Mouse (Mus musculus): ENCODE results near the gene Gde1. TPM values are rescaled to one million over a fixed set of nuclear protein-coding genes. Genes with fewer than 3 reads are reported as not detected.

Gde1 gene
- polyA plus RNA-seq, 1 experiment from 2014 or later = 74.1 TPM

- no peak overlapping the region for H3K27ac ChIP-seq
- no peak overlapping the region for H3K4me2 ChIP-seq
- H3K4me3 ChIP-seq = no peak overlapping the region
- 93% methylated on average over 2 of the region's 2 CpGs for WGBS
- H3K9me3 ChIP-seq (replicated peaks) = 0 out of 2 replicates have a peak, but pooled peaks cover 4% of the 10 kb centered on the region
- H3K9ac ChIP-seq = no peak overlapping the region
- no peak for ATAC-seq (replicated peaks; ENCODE audit: insufficient number of reproducible peaks, insufficient read depth, low FRiP score, low read depth)
- H3K27me3 ChIP-seq = peaks cover 63% of the 10 kb centered on the region
- H3K36me3 ChIP-seq = no peaks in the 10 kb centered on the region
- H3K4me1 ChIP-seq (replicated peaks) = no peaks in the 10 kb centered on the region
Observed at GRCm38 (mm10) chr7:118667773-118668172, 37.8 kb downstream of the Gde1 start.

- no peaks in the 10 kb centered on the region for H3K4me1 ChIP-seq (replicated peaks)
- H3K4me3 ChIP-seq = no peak overlapping the region
- ATAC-seq (replicated peaks; ENCODE audit: insufficient number of reproducible peaks, insufficient read depth, low FRiP score, low read depth) = no peak
- H3K4me2 ChIP-seq = no peak overlapping the region
- WGBS = 39% methylated on average over 6 of the region's 6 CpGs
- no peak overlapping the region for H3K9ac ChIP-seq
- H3K27ac ChIP-seq = no peak overlapping the region
- no peaks in the 10 kb centered on the region for H3K9me3 ChIP-seq (replicated peaks)
- peaks cover 12% of the 10 kb centered on the region for H3K27me3 ChIP-seq
- H3K36me3 ChIP-seq = no peaks in the 10 kb centered on the region
Observed at GRCm38 (mm10) chr7:118656730-118657129, 48.8 kb downstream of the Gde1 start.

GRCm38 (mm10) chr7:118652572-118653295, 52.8 kb downstream of the Gde1 start:
- Histone ChIP-seq H3K4me1 (replicated peaks) (no peaks in the 10 kb centered on the region), H3K9ac (no peak overlapping the region), H3K9me3 (replicated peaks) (no peaks in the 10 kb centered on the region), H3K36me3 (no peaks in the 10 kb centered on the region), H3K27me3 (0 out of 2 replicates have a peak, but pooled peaks cover 10% of the 10 kb centered on the region), H3K4me2 (no peak overlapping the region), H3K4me3 (no peak overlapping the region), H3K27ac (no peak overlapping the region)
- WGBS = 77% methylated on average over 6 of the region's 6 CpGs
- no peak for ATAC-seq (replicated peaks; ENCODE audit: insufficient number of reproducible peaks, insufficient read depth, low FRiP score, low read depth)

- no peak overlapping the region for H3K9ac ChIP-seq
- no peak for ATAC-seq (replicated peaks; ENCODE audit: insufficient number of reproducible peaks, insufficient read depth, low FRiP score, low read depth)
- no peaks in the 10 kb centered on the region for H3K36me3 ChIP-seq
- H3K9me3 ChIP-seq (replicated peaks) = no peaks in the 10 kb centered on the region
- H3K4me3 ChIP-seq = no peak overlapping the region
- no peaks in the 10 kb centered on the region for H3K4me1 ChIP-seq (replicated peaks)
- 0 out of 2 replicates have a peak, but pooled peaks cover 13% of the 10 kb centered on the region for H3K27me3 ChIP-seq
- no peak overlapping the region for H3K4me2 ChIP-seq
- no peak overlapping the region for H3K27ac ChIP-seq
- WGBS = 79% methylated on average over 1 of the region's 1 CpGs
Observed at GRCm38 (mm10) chr7:118650891-118651290, 54.7 kb downstream of the Gde1 start.

GRCm38 (mm10) chr7:118650119-118650518, 55.5 kb downstream of the Gde1 start:
- Histone ChIP-seq H3K9ac (no peak overlapping the region), H3K9me3 (replicated peaks) (no peaks in the 10 kb centered on the region), H3K36me3 (no peaks in the 10 kb centered on the region), H3K4me2 (no peak overlapping the region), H3K4me1 (replicated peaks) (no peaks in the 10 kb centered on the region), H3K4me3 (no peak overlapping the region), H3K27me3 (0 out of 2 replicates have a peak, but pooled peaks cover 13% of the 10 kb centered on the region), H3K27ac (no peak overlapping the region)
- ATAC-seq (replicated peaks; ENCODE audit: insufficient number of reproducible peaks, insufficient read depth, low FRiP score, low read depth) = no peak
- WGBS = 74% methylated on average over 4 of the region's 4 CpGs

GRCm38 (mm10) chr7:118649328-118649727, 56.2 kb downstream of the Gde1 start:
- 70% methylated on average over 7 of the region's 7 CpGs for WGBS
- Histone ChIP-seq H3K9ac (no peak overlapping the region), H3K27ac (no peak overlapping the region), H3K27me3 (0 out of 2 replicates have a peak, but pooled peaks cover 13% of the 10 kb centered on the region), H3K4me2 (no peak overlapping the region), H3K36me3 (no peaks in the 10 kb centered on the region), H3K4me3 (no peak overlapping the region), H3K9me3 (replicated peaks) (no peaks in the 10 kb centered on the region), H3K4me1 (replicated peaks) (no peaks in the 10 kb centered on the region)
- no peak for ATAC-seq (replicated peaks; ENCODE audit: insufficient number of reproducible peaks, insufficient read depth, low FRiP score, low read depth)

- 84% methylated on average over 1 of the region's 1 CpGs for WGBS
- no peak overlapping the region for H3K27ac ChIP-seq
- no peak overlapping the region for H3K4me2 ChIP-seq
- H3K27me3 ChIP-seq = 0 out of 2 replicates have a peak, but pooled peaks cover 13% of the 10 kb centered on the region
- no peak overlapping the region for H3K4me3 ChIP-seq
- H3K36me3 ChIP-seq = no peaks in the 10 kb centered on the region
- H3K9me3 ChIP-seq (replicated peaks) = no peaks in the 10 kb centered on the region
- no peaks in the 10 kb centered on the region for H3K4me1 ChIP-seq (replicated peaks)
- no peak overlapping the region for H3K9ac ChIP-seq
- no peak for ATAC-seq (replicated peaks; ENCODE audit: insufficient number of reproducible peaks, insufficient read depth, low FRiP score, low read depth)
Observed at GRCm38 (mm10) chr7:118646237-118646636, 59.3 kb downstream of the Gde1 start.

Other genes with a start within 250 kb of the Gde1 start
- 4.8 and 5.7 TPM in 2 replicates for gene Itpripl2, start 213.8 kb downstream of the Gde1 start, polyA plus RNA-seq (2015; fragmentation: Nextera tagmentation; extraction: Ambion mirVana)
- gene Coq7, start 172.4 kb downstream of the Gde1 start, polyA plus RNA-seq (2015; fragmentation: Nextera tagmentation; extraction: Ambion mirVana) = 153 TPM in 2 replicates
- gene Tmc7, start 121.0 kb downstream of the Gde1 start, polyA plus RNA-seq (2015; fragmentation: Nextera tagmentation; extraction: Ambion mirVana) = 1.6 and 2.1 TPM in 2 replicates
- gene Tmc5, start 108.5 kb downstream of the Gde1 start, polyA plus RNA-seq (2015; fragmentation: Nextera tagmentation; extraction: Ambion mirVana) = 0.19 and 0.87 TPM in 2 replicates
- gene Ccp110, start 6.8 kb upstream of the Gde1 start, polyA plus RNA-seq (2015; fragmentation: Nextera tagmentation; extraction: Ambion mirVana) = 5.1 and 7.4 TPM in 2 replicates
- gene Vps35l, start 34.4 kb upstream of the Gde1 start, polyA plus RNA-seq (2015; fragmentation: Nextera tagmentation; extraction: Ambion mirVana) = 44.8 and 51.6 TPM in 2 replicates
- 1.0 and 1.5 TPM in 2 replicates for gene Iqck, start 150.0 kb upstream of the Gde1 start, polyA plus RNA-seq (2015; fragmentation: Nextera tagmentation; extraction: Ambion mirVana)
- gene Knop1, start 150.5 kb upstream of the Gde1 start, polyA plus RNA-seq (2015; fragmentation: Nextera tagmentation; extraction: Ambion mirVana) = 48.9 and 52.0 TPM in 2 replicates

Measured in heart, embryonic 15.5 days (tissue).